Mouse (Mus musculus): Measurements from ENCODE around the gene Atp8a2.

GRCm38 (mm10) chr14:60143234-60143633, 53.7 kb downstream of the Atp8a2 start:
- no peak for TF ChIP-seq CTCF (conservative IDR thresholded peaks at IDR 0.05; ENCODE audit: insufficient read depth, insufficient read length, low read depth, low read length)
- no peak for TF ChIP-seq POLR2A (IDR thresholded peaks at IDR 0.05; ENCODE audit: low read depth, low read length)

Measured in kidney, adult 2 months (tissue).